Mouse (Mus musculus) embryonic fibroblast, embryonic 13.5 days (primary cell): ENCODE results near the gene Slc35c1. TPM values are rescaled to one million over a fixed set of nuclear protein-coding genes. Genes with fewer than 3 reads are reported as not detected.

ENCODE experiments used
- H3K27ac ChIP-seq: 2 replicates; pipeline ENCODE4 v1.5.1; 2012; ENCODE audit warnings: low read length, control low read depth, inconsistent platforms; ENCODE audit not compliant: insufficient read depth
- H3K4me1 ChIP-seq: 2 replicates; pipeline ENCODE4 v1.6.1; 2011; ENCODE audit warnings: low read length; ENCODE audit not compliant: control insufficient read depth, insufficient read depth
- H3K4me3 ChIP-seq: 2 replicates; pipeline ENCODE4 v1.5.1; 2011; ENCODE audit warnings: mild to moderate bottlenecking, control low read depth, low read length; ENCODE audit not compliant: insufficient read depth
- CTCF ChIP-seq: IDR thresholded peaks from 2 replicates; pipeline ENCODE4 v1.5.1; 2011; ENCODE audit warnings: mild to moderate bottlenecking, control low read depth, low read length, moderate library complexity, borderline replicate concordance; ENCODE audit not compliant: insufficient read depth
- POLR2A ChIP-seq: IDR thresholded peaks from 2 replicates; pipeline ENCODE4 v1.6.1; 2011; ENCODE audit warnings: low read depth, mild to moderate bottlenecking, control low read depth, low read length, moderate library complexity
- polyA plus RNA-seq: library from polyadenylated mRNA; stranded (reverse); fragments of >200 nt; gene quantifications from 2 replicates; pipeline ENCODE4 v1.2.4, GENCODE M21; 2011; ENCODE audit warnings: low read depth; ENCODE audit not compliant: missing spikeins, insufficient read length

Gene Slc35c1
- polyA plus RNA-seq, 1 experiment = 12.9 TPM

DNA sequence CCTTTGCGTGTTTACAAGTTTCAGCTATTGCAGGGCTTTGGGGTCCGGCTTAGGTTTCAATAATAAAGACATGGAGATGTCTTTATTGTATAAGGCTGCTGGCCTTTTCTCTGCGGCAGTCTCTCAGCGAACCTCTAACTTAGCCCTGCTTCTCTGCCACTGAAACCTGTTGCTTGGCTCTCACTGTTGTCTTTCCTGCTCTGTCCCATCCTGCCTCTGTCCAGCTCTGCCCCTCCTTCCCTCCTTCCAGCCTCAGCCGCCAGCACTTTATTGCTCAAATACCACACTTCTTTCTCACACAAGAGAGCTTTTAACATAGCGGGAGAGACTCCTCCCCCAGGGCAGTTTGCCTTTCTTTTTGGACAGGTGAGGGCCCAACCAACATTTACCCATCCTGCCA is 19.9 kb downstream of the Slc35c1 start:
- Histone ChIP-seq H3K4me1 (peaks cover 2% of the 10 kb centered on the region; the same call in 1 of the 2 replicates), H3K27ac (no peak overlapping the region), H3K4me3 (no peak overlapping the region)
- no peak for TF ChIP-seq POLR2A
- no peak for TF ChIP-seq CTCF

DNA sequence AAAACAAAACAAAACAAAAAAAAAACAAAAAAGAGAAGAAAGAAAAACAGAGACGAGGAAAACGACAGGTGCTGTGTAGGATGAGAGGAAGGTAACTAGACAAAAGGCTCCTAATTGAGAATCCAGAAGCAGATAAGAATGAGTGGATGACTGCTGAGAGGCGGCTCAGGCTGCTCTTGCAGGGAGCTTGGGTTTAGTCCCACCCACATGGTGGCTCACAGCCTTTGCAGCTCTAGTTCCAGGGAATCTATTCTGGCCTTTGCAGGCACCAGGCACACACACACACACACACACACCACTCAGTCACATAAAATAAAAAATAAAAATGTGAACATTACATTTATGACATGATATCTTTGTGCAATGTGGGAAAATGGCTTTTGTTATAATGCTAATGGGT is 21.8 kb downstream of the Slc35c1 start:
- no peak overlapping the region for H3K4me3 ChIP-seq
- no peak for TF ChIP-seq POLR2A
- TF ChIP-seq CTCF = no peak
- H3K27ac ChIP-seq = no peak overlapping the region
- peaks cover 2% of the 10 kb centered on the region; the same call in 1 of the 2 replicates for H3K4me1 ChIP-seq

DNA sequence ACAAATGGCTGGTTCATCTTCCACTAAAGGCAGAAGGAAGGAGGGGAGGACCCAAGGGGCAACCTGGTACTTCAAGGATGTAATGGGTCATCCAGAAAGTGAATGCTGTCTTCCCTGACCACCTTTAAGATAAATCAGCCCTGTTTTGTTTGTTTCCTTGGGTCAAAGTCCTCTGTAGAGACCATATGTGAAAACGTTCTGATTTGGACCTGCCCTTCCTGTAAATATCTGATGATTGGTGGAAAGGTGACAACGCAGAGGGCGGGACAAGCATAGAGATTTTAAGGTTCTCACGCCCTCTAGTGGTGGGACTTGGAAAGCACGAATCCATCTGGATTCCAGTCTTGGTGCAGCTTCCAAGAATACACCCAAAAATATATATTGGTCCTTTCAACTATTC is 22.5 kb downstream of the Slc35c1 start:
- no peak for TF ChIP-seq POLR2A
- TF ChIP-seq CTCF = peak; percentile 46; the same call in 1 of the 2 replicates
- H3K4me1 ChIP-seq = peaks cover 2% of the 10 kb centered on the region; the same call in 1 of the 2 replicates
- H3K4me3 ChIP-seq = no peak overlapping the region

DNA sequence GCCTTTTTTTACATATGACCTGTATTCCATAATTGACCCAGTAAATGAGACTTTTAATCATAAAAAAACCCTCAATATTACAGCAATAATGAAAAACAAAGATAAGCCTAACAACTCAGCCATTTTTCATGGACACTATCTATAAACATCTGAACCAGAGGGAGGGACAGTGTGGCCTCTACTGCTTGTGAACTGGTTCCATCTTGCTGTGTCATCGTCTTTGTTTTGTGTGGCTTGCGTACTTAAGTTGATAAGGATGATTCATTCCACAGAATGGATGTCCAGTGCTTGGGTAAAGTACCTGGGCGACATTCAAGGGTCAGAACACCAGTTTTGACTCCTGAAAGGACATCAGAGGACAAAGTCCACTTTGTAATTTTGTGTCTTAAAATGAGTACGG is 23.0 kb downstream of the Slc35c1 start:
- Histone ChIP-seq H3K4me1 (peaks cover 2% of the 10 kb centered on the region; the same call in 1 of the 2 replicates), H3K27ac (no peak overlapping the region), H3K4me3 (no peak overlapping the region)
- no peak for TF ChIP-seq CTCF
- no peak for TF ChIP-seq POLR2A

More for the DNA sequence above, 22.5 kb downstream of the Slc35c1 start:
- no peak overlapping the region for H3K27ac ChIP-seq

DNA sequence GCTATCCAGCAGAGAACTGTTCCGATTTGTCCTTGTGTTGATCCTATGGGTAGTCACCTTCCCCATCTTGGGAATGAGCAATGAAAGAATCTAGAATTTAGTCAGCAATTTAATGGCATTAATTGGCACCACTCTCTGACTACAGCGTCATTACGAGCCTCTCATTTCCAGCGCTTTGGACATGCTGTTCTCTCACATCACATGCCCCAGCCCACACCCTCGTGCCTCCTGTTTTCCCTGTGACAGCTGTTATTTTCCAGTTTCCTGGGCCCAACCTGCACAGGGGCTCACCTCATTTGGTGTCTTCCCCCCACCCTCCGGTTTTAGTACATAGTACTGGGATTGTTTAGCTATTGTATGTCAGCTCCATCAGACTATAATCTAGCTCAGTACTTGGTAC is 25.3 kb downstream of the Slc35c1 start:
- peaks cover 8% of the 10 kb centered on the region for H3K4me1 ChIP-seq
- no peak overlapping the region for H3K4me3 ChIP-seq
- no peak overlapping the region for H3K27ac ChIP-seq
- TF ChIP-seq POLR2A (no peak), CTCF (no peak)

DNA sequence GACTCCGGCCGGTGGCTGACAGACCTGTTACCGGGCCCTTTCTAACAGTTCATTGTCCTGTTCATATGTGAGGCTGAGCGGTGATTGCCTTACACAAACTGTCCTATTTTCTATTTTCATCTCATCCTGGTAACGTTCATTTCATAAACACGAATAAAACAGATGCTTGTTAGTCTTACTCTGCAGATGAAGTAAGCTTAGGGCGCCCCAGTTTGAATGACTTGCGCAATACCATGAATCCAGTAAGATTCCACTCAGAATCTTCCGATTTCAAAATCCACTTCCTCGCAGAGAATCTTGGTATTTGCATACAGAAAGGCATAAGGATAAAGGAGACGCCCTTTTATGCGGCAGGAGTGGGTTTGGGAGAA is 26.0 kb downstream of the Slc35c1 start:
- no peak overlapping the region for H3K27ac ChIP-seq
- no peak for TF ChIP-seq POLR2A
- TF ChIP-seq CTCF = no peak
- H3K4me1 ChIP-seq = peaks cover 11% of the 10 kb centered on the region
- H3K4me3 ChIP-seq = peak overlapping the region; percentile 58

DNA sequence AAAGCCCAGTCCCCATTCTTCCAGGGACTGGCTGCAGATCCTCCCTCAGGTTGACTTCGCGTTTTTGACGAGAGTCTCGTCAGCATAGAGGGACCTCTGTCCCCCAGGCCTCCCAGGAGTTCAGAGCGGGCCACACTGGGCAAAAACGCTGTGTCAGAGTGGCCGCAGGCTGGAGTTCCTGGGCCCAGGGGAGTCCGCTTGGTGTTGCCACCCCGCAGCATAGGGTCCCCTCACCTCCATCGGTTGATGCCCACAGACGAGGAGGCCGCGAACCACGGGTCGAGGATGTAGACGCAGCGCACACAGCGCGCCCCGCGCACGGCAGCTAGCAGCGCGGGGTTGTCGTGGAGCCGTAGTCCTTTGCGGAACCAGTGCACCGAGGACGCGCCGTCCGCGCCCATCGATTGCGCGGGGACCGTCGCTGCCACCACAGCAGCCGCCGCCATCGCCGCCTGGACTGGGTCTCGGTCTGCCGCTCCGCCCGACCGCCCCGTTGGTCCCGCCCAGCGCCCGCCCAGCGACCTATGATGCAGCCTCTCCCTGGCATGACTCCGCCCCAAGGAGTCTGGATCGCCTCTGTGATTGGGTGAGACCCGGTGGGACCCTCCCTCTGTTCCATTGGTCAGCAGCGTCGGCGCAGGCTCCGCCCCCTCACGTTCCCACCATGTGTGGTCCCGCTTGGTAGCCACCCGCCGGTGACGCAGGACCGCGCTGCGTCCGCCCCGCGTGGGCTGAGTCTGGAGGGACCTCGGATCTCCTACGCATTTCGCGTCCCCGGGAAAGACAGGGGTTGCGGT is 26.6 kb downstream of the Slc35c1 start, which contains the start of gene Cry2:
Cry2 (minus strand) TSS at position 466 of the 797 bp plus-strand sequence.
- peak within 1 kb of the TSS; percentile 98 for H3K4me3 ChIP-seq
- no peak for TF ChIP-seq CTCF
- TF ChIP-seq POLR2A = peak; percentile 94
- H3K4me1 ChIP-seq = peaks cover 12% of the 10 kb centered on the region
- H3K27ac ChIP-seq = peak within 1 kb of the TSS; percentile 23; the same call in 1 of the 2 replicates

DNA sequence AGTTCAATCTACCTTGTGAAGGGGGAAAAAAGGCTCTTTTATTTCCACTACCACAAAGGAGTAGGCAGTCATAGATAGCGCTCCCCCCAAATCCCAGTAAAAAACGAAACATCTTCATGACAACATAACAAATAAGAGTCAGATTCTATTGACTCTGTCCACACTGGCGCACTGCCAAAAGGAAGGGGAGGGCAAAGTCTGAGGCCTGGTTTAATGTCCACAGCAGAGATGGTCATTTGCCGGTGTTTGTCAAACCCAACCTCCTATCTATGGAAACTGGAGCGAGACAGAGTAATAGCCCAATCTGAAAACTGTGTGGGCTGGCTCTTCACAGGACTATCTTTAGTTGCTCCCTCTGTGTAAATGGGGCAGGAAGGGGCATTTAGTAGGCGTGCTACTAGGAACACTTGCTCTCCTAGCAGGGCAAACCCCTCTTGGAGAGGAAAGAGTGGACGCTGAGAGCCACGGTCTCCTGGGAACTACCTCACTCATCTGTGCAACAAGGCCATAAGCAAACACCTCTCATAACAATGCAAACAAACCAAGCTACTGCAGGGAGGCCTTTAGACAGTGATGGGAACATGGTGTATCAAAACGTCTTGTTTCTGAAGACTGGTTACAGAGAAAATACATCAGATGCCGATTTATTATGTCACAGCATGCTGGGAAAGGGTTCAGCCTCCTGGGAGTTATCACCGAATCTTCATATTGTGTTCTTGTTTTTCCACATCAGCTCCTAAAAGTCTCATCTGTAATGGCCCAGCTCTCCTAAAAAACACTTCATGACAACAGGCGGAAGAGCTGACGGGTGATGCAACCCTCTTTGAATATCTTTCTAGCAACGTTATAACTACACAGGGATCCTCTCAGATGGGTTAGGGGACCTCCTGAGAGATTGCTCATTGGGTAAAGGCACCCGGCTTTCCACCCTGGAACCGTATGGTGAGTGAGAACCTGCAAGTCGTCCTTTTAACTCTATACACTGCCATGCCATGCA is 27.7 kb downstream of the Slc35c1 start:
- peak overlapping the region; percentile 98 for H3K4me3 ChIP-seq
- TF ChIP-seq POLR2A = no peak
- no peak for TF ChIP-seq CTCF
- peak overlapping the region; percentile 79 for H3K27ac ChIP-seq
- H3K4me1 ChIP-seq = peaks cover 15% of the 10 kb centered on the region

DNA sequence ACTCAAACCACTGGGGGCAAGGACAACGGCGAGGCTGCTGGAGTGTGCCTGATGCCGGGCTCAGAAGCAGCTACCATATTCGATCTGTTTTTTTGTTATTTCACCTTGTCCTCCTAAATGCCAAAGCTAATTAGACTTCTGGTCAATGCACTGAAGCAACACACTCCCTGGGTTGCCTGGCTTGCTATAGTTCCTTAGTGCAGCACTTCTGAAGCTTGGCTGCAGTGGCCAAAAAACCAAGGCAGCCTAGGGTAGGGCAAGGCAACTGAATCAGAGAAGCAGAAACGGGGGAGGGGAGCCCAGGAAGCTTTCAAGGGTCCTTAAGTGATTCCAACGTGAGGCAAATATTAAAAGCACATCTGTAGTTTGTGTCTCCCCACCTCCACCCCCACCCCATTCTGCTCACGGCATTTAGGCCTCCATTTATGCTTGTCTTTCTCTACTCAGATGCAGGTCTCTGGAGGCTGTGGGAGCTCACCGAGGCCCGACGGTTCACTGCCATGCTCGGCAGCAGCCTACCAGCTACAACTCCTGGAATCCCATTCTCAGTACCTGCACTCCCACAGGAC is 28.6 kb downstream of the Slc35c1 start:
- Histone ChIP-seq H3K27ac (peak overlapping the region; percentile 79), H3K4me1 (peaks cover 15% of the 10 kb centered on the region), H3K4me3 (peak overlapping the region; percentile 98)
- TF ChIP-seq CTCF = no peak
- no peak for TF ChIP-seq POLR2A

DNA sequence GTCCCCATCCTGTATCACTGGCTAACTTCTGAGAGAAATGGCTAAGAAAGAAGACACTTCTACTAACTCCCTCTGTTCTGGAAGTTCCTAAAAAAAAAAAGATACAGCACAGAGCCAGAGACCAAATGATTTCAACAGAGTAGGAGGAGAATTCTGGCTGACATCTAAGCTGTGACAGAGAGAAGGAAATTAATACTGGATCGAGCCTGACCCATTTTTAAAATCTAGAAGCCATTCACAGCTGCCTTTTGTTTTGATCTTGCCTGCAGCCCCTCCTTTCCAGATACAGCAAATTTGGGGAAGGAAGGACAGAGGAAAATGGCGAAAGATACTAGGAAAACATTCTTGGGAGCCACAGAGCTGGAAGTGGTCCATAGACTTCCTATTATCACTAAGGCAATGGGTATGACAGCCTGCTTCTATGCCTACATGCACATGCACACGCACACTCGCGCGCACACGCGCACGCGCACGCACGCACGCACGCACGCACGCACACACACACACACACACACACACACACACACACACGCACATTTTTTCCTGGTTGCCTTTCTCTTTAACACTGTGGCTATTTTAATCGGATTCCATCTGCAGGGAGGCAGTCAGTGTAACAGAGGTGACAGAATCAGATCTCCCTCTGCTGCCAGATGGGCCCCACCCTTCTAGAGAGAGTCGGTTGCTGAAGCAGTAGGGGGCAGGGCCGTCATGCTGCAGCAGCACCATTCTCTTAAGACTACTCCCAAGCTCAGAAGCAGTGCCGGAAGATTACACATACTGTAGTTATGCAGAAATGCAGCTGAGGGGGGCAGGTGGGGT is 29.4 kb downstream of the Slc35c1 start:
- Histone ChIP-seq H3K4me3 (no peak overlapping the region; the same call in 1 of the 2 replicates), H3K4me1 (peaks cover 15% of the 10 kb centered on the region), H3K27ac (peak overlapping the region; percentile 84)
- no peak for TF ChIP-seq POLR2A
- no peak for TF ChIP-seq CTCF
